Mouse (Mus musculus): ENCODE measurements around the gene Plk5.

Gene Plk5

GRCm38 (mm10) chr10:80357994-80358639 lies 1.9 kb downstream of the Plk5 start:
- H3K27me3 ChIP-seq (ENCODE audit: control insufficient read depth, insufficient read depth, low read length, poor library complexity, severe bottlenecking), result no peaks in the 10 kb centered on the region; the same call in 1 of the 2 replicates
- peak; percentile 41 for DNase-seq (ENCODE audit: low read depth, low spot score)
- H3K36me3 ChIP-seq (ENCODE audit: control insufficient read depth, insufficient read depth, low read length, poor library complexity, severe bottlenecking), result no peaks in the 10 kb centered on the region

- DNase-seq (ENCODE audit: low read depth, low spot score), result no peak
- H3K27me3 ChIP-seq (ENCODE audit: control insufficient read depth, insufficient read depth, low read length, poor library complexity, severe bottlenecking), result no peaks in the 10 kb centered on the region
- no peaks in the 10 kb centered on the region for H3K36me3 ChIP-seq (ENCODE audit: control insufficient read depth, insufficient read depth, low read length, poor library complexity, severe bottlenecking)
Observed at GRCm38 (mm10) chr10:80363734-80364133, 7.5 kb downstream of the Plk5 start.

- Histone ChIP-seq H3K27me3 (ENCODE audit: control insufficient read depth, insufficient read depth, low read length, poor library complexity, severe bottlenecking) (no peaks in the 10 kb centered on the region), H3K36me3 (ENCODE audit: control insufficient read depth, insufficient read depth, low read length, poor library complexity, severe bottlenecking) (no peaks in the 10 kb centered on the region)
- no peak for DNase-seq (ENCODE audit: low read depth, low spot score)
Observed at GRCm38 (mm10) chr10:80365736-80366135, 9.5 kb downstream of the Plk5 start.

GRCm38 (mm10) chr10:80367954-80368353 lies 11.7 kb downstream of the Plk5 start:
- Histone ChIP-seq H3K27me3 (ENCODE audit: control insufficient read depth, insufficient read depth, low read length, poor library complexity, severe bottlenecking) (no peaks in the 10 kb centered on the region), H3K36me3 (ENCODE audit: control insufficient read depth, insufficient read depth, low read length, poor library complexity, severe bottlenecking) (no peaks in the 10 kb centered on the region)
- DNase-seq (ENCODE audit: low read depth, low spot score), result peak; percentile 31

GRCm38 (mm10) chr10:80368392-80368791 lies 12.1 kb downstream of the Plk5 start:
- no peaks in the 10 kb centered on the region for H3K36me3 ChIP-seq (ENCODE audit: control insufficient read depth, insufficient read depth, low read length, poor library complexity, severe bottlenecking)
- H3K27me3 ChIP-seq (ENCODE audit: control insufficient read depth, insufficient read depth, low read length, poor library complexity, severe bottlenecking), result no peaks in the 10 kb centered on the region
- DNase-seq (ENCODE audit: low read depth, low spot score), result no peak

- no peaks in the 10 kb centered on the region for H3K27me3 ChIP-seq (ENCODE audit: control insufficient read depth, insufficient read depth, low read length, poor library complexity, severe bottlenecking)
- no peaks in the 10 kb centered on the region for H3K36me3 ChIP-seq (ENCODE audit: control insufficient read depth, insufficient read depth, low read length, poor library complexity, severe bottlenecking)
- peak; percentile 60 for DNase-seq (ENCODE audit: low read depth, low spot score)
Observed at GRCm38 (mm10) chr10:80369995-80370747, 13.9 kb downstream of the Plk5 start.

- Histone ChIP-seq H3K36me3 (ENCODE audit: control insufficient read depth, insufficient read depth, low read length, poor library complexity, severe bottlenecking) (no peaks in the 10 kb centered on the region), H3K27me3 (ENCODE audit: control insufficient read depth, insufficient read depth, low read length, poor library complexity, severe bottlenecking) (no peaks in the 10 kb centered on the region)
- DNase-seq (ENCODE audit: low read depth, low spot score), result peak; percentile 90
Observed at GRCm38 (mm10) chr10:80371411-80371966, 15.2 kb downstream of the Plk5 start.

GRCm38 (mm10) chr10:80371983-80372382 lies 15.7 kb downstream of the Plk5 start:
- H3K27me3 ChIP-seq (ENCODE audit: control insufficient read depth, insufficient read depth, low read length, poor library complexity, severe bottlenecking), result no peaks in the 10 kb centered on the region
- no peak for DNase-seq (ENCODE audit: low read depth, low spot score)

GRCm38 (mm10) chr10:80372706-80373105 lies 16.4 kb downstream of the Plk5 start:
- H3K36me3 ChIP-seq (ENCODE audit: control insufficient read depth, insufficient read depth, low read length, poor library complexity, severe bottlenecking), result no peaks in the 10 kb centered on the region
- H3K27me3 ChIP-seq (ENCODE audit: control insufficient read depth, insufficient read depth, low read length, poor library complexity, severe bottlenecking), result no peaks in the 10 kb centered on the region
- DNase-seq (ENCODE audit: low read depth, low spot score), result no peak

More at GRCm38 (mm10) chr10:80371983-80372382, 15.7 kb downstream of the Plk5 start:
- no peaks in the 10 kb centered on the region for H3K36me3 ChIP-seq (ENCODE audit: control insufficient read depth, insufficient read depth, low read length, poor library complexity, severe bottlenecking)

- no peaks in the 10 kb centered on the region for H3K27me3 ChIP-seq (ENCODE audit: control insufficient read depth, insufficient read depth, low read length, poor library complexity, severe bottlenecking)
- peak; percentile 73 for DNase-seq (ENCODE audit: low read depth, low spot score)
Observed at GRCm38 (mm10) chr10:80374063-80374462, 17.8 kb downstream of the Plk5 start.

GRCm38 (mm10) chr10:80376160-80376559 lies 19.9 kb downstream of the Plk5 start:
- Histone ChIP-seq H3K36me3 (ENCODE audit: control insufficient read depth, insufficient read depth, low read length, poor library complexity, severe bottlenecking) (no peaks in the 10 kb centered on the region), H3K27me3 (ENCODE audit: control insufficient read depth, insufficient read depth, low read length, poor library complexity, severe bottlenecking) (no peaks in the 10 kb centered on the region)
- peak; percentile 96 for DNase-seq (ENCODE audit: low read depth, low spot score)

More at GRCm38 (mm10) chr10:80374063-80374462, 17.8 kb downstream of the Plk5 start:
- H3K36me3 ChIP-seq (ENCODE audit: control insufficient read depth, insufficient read depth, low read length, poor library complexity, severe bottlenecking), result no peaks in the 10 kb centered on the region

- peak; percentile 56 for DNase-seq (ENCODE audit: low read depth, low spot score)
- Histone ChIP-seq H3K36me3 (ENCODE audit: control insufficient read depth, insufficient read depth, low read length, poor library complexity, severe bottlenecking) (peaks cover 5% of the 10 kb centered on the region; the same call in 1 of the 2 replicates), H3K27me3 (ENCODE audit: control insufficient read depth, insufficient read depth, low read length, poor library complexity, severe bottlenecking) (no peaks in the 10 kb centered on the region)
Observed at GRCm38 (mm10) chr10:80377716-80378115, 21.5 kb downstream of the Plk5 start.

GRCm38 (mm10) chr10:80382641-80383365 lies 26.5 kb downstream of the Plk5 start:
- H3K27me3 ChIP-seq (ENCODE audit: control insufficient read depth, insufficient read depth, low read length, poor library complexity, severe bottlenecking), result no peaks in the 10 kb centered on the region
- peaks cover 5% of the 10 kb centered on the region; the same call in 1 of the 2 replicates for H3K36me3 ChIP-seq (ENCODE audit: control insufficient read depth, insufficient read depth, low read length, poor library complexity, severe bottlenecking)

GRCm38 (mm10) chr10:80383431-80383830 lies 27.2 kb downstream of the Plk5 start:
- Histone ChIP-seq H3K27me3 (ENCODE audit: control insufficient read depth, insufficient read depth, low read length, poor library complexity, severe bottlenecking) (no peaks in the 10 kb centered on the region), H3K36me3 (ENCODE audit: control insufficient read depth, insufficient read depth, low read length, poor library complexity, severe bottlenecking) (peaks cover 5% of the 10 kb centered on the region; the same call in 1 of the 2 replicates)
- DNase-seq (ENCODE audit: low read depth, low spot score), result no peak

More at GRCm38 (mm10) chr10:80382641-80383365, 26.5 kb downstream of the Plk5 start:
- no peak for DNase-seq (ENCODE audit: low read depth, low spot score)

All from splenic B cell, adult 2 months (primary cell).